Mouse (Mus musculus): ENCODE measurements around the gene Dapk3.

DNA sequence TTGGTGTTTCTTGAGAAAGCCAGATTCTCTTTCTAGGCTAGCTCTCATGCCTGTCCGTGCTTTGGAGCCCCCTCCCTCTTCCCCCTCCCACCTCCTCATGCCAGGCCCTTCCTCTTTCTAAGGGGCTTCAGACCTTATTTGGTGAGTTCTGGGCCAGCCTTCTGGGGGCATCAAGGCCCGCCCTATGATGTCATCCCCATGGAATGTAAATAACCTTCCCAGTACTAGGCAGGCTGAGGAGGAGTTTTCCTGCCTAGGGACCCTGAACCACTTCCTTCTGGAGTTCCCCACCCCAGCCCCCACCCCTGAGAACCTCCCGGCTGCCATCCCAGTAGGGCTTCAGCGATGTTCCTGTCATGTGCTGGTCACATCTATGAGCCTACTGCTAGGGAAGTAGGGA, 2.0 kb downstream of the Dapk3 start:
- TF ChIP-seq CTCF (IDR thresholded peaks at IDR 0.05) (no peak), EP300 (IDR thresholded peaks at IDR 0.05; ENCODE audit: insufficient read depth, low read depth, low read length) (no peak), POLR2A (IDR thresholded peaks at IDR 0.05; ENCODE audit: insufficient read depth, low read depth, low read length) (no peak)

Data from heart, adult 2 months (tissue).